Mouse (Mus musculus) intestine, embryonic 16.5 days (tissue): ENCODE measurements around the gene Hmbs. TPM values are rescaled to one million over a fixed set of nuclear protein-coding genes. Genes with fewer than 3 reads are reported as not detected.
"Not testable (repeated sequence)": the region's sequence is repeated elsewhere in the genome, so short reads cannot be mapped to it uniquely, and the experiment has no call there.

ENCODE experiments used
- ATAC-seq: fragments of 200-750 bp; cut with Nextera tagmentation; 2 replicates; pipeline ENCODE4 v1.8.0; 2017; ENCODE audit warnings: moderate TSS enrichment, moderate library complexity
- H3K27ac ChIP-seq: fragments of 300-500 bp; sonication (generic); 2 replicates; pipeline ENCODE4 v1.5.1; 2014; ENCODE audit warnings: mild to moderate bottlenecking, low read length
- H3K27me3 ChIP-seq: fragments of 300-500 bp; sonication (generic); replicated peaks from 2 replicates; pipeline ENCODE4 v1.6.1; 2014; ENCODE audit warnings: low read length, control low read depth, mixed read lengths; ENCODE audit not compliant: control insufficient read depth, insufficient read depth
- H3K36me3 ChIP-seq: fragments of 300-500 bp; sonication (generic); 2 replicates; pipeline ENCODE4 v1.6.1; 2014; ENCODE audit warnings: low read length, control low read depth; ENCODE audit not compliant: control insufficient read depth, insufficient read depth
- H3K4me1 ChIP-seq: fragments of 300-500 bp; sonication (generic); 2 replicates; pipeline ENCODE4 v1.6.1; 2014; ENCODE audit warnings: low read length, control low read depth, mixed read lengths; ENCODE audit not compliant: control insufficient read depth, insufficient read depth
- H3K4me2 ChIP-seq: fragments of 300-500 bp; sonication (generic); 2 replicates; pipeline ENCODE4 v1.6.1; 2014; ENCODE audit warnings: low read depth, low read length, control low read depth
- H3K4me3 ChIP-seq: fragments of 300-500 bp; sonication (generic); 2 replicates; pipeline ENCODE4 v1.5.1; 2014; ENCODE audit warnings: mild to moderate bottlenecking, low read length
- H3K9ac ChIP-seq: fragments of 300-500 bp; sonication (generic); 2 replicates; pipeline ENCODE4 v1.6.1; 2014; ENCODE audit warnings: low read depth, low read length
- H3K9me3 ChIP-seq: fragments of 300-500 bp; sonication (generic); 2 replicates; pipeline ENCODE4 v1.6.1; 2016; ENCODE audit warnings: low read length, control low read depth; ENCODE audit not compliant: control insufficient read depth
- WGBS: fragments of 180-500 bp; shearing (Covaris S2); extraction: QIAGEN DNeasy Blood & Tissue Kit; methylation state at CpG from one replicate; pipeline ENCODE4 v1.1.7; 2014; 5-methylcytosine and 5-hydroxymethylcytosine counted together
- polyA plus RNA-seq: library from polyadenylated mRNA; unstranded; fragments of >200 nt; fragmentation: Nextera tagmentation; extraction: Ambion mirVana; gene quantifications from 2 replicates; pipeline ENCODE4 v1.2.1, GENCODE M21; 2015

Hmbs gene
- polyA plus RNA-seq: 134 and 155 TPM in 2 replicates

- H3K27me3 ChIP-seq: no peaks in the 10 kb centered on the region
- peak within 1 kb of the TSS; percentile 84 for H3K4me3 ChIP-seq
- no peaks in the 10 kb centered on the region for H3K9me3 ChIP-seq
- WGBS: under 1% methylated on average over 39 of the region's 39 CpGs
- peak within 1 kb of the TSS; percentile 62 for H3K4me2 ChIP-seq
- peak within 1 kb of the TSS; percentile 87 for H3K9ac ChIP-seq
- H3K4me1 ChIP-seq: peaks cover 10% of the 10 kb centered on the region
- ATAC-seq: peak; percentile 98
- H3K27ac ChIP-seq: peak within 1 kb of the TSS; percentile 99
- peaks cover 14% of the 10 kb centered on the region for H3K36me3 ChIP-seq
These were observed at the start of gene Hmbs for GRCm38 (mm10) chr9:44343781-44344421. Gene Hmbs, minus strand, starts transcription at chr9:44344228.

GRCm38 (mm10) chr9:44391466-44391865 is 47.4 kb upstream of the Hmbs start:
- Histone ChIP-seq H3K27ac (no peak overlapping the region), H3K9me3 (no peaks in the 10 kb centered on the region), H3K27me3 (no peaks in the 10 kb centered on the region), H3K4me1 (0 out of 2 replicates have a peak, but pooled peaks cover 3% of the 10 kb centered on the region), H3K4me3 (no peak overlapping the region), H3K36me3 (peaks cover 23% of the 10 kb centered on the region), H3K9ac (no peak overlapping the region), H3K4me2 (no peak overlapping the region)
- peak; percentile 27 for ATAC-seq
- 43% methylated on average over 4 of the region's 4 CpGs for WGBS

DNA sequence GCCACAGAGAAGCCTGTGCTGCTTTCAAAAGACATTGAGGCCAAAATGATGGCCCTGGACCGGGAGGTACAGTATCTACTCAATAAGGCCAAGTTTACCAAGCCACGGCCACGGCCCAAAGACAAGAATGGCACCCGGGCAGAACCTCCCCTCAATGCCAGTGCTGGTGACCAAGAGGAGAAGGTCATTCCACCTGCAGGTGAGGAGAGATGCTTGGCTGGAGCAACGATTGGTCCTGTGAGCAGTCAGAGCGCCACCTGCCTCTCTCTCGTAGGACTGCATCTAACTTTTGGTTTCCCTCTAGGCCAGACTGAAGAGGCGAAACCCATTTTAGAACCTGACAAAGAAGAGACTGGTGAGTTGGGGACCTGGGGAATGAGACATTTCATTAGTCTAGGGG is 45.2 kb upstream of the Hmbs start:
- Histone ChIP-seq H3K4me3 (no peak overlapping the region), H3K27ac (no peak overlapping the region), H3K4me2 (no peak overlapping the region), H3K36me3 (peaks cover 30% of the 10 kb centered on the region), H3K27me3 (no peaks in the 10 kb centered on the region), H3K9ac (no peak overlapping the region), H3K4me1 (no peaks in the 10 kb centered on the region), H3K9me3 (no peaks in the 10 kb centered on the region)
- WGBS: 54% methylated on average over 8 of the region's 8 CpGs
- no peak for ATAC-seq

DNA sequence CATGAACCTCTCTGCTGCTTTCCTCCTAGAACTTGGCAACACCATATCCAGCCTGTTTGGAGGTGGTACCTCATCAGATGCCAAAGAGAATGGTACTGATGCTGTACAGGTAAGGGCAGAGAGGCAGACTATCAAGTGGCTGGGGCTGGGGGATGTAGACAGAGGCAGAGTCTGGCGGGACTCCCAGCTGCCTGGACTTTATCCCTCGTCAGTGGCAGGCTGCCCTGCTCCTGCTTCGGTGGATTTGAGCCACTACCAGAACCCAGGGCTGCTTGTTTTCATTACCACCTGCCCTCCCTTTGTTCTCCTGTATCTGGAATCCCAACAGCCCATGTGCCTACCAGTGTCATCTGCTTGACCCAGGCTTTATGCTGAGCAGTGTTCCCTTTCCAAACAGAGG is 43.2 kb upstream of the Hmbs start:
- Histone ChIP-seq H3K27me3 (no peaks in the 10 kb centered on the region), H3K27ac (no peak overlapping the region), H3K4me3 (no peak overlapping the region), H3K9ac (no peak overlapping the region), H3K36me3 (peaks cover 36% of the 10 kb centered on the region), H3K4me2 (no peak overlapping the region), H3K4me1 (no peaks in the 10 kb centered on the region), H3K9me3 (no peaks in the 10 kb centered on the region)
- WGBS: 74% methylated on average over 3 of the region's 3 CpGs
- no peak for ATAC-seq

- Histone ChIP-seq H3K4me3 (no peak overlapping the region), H3K36me3 (peaks cover 32% of the 10 kb centered on the region), H3K4me1 (peaks cover 10% of the 10 kb centered on the region), H3K4me2 (no peak overlapping the region), H3K9me3 (no peaks in the 10 kb centered on the region), H3K27ac (no peak overlapping the region), H3K9ac (no peak overlapping the region), H3K27me3 (no peaks in the 10 kb centered on the region)
- no peak for ATAC-seq
- 91% methylated on average over 13 of the region's 13 CpGs for WGBS
These were observed 40.6 kb upstream of the Hmbs start for GRCm38 (mm10) chr9:44384596-44384995.

- peak overlapping the region; percentile 84 for H3K27ac ChIP-seq
- 5% methylated on average over 15 of the region's 15 CpGs for WGBS
- H3K9me3 ChIP-seq: no peaks in the 10 kb centered on the region
- H3K9ac ChIP-seq: peak overlapping the region; percentile 92
- peaks cover 12% of the 10 kb centered on the region for H3K4me1 ChIP-seq
- ATAC-seq: peak; percentile 33
- peak overlapping the region; percentile 88 for H3K4me2 ChIP-seq
- H3K4me3 ChIP-seq: peak overlapping the region; percentile 93
- 0 out of 2 replicates have a peak, but pooled peaks cover 16% of the 10 kb centered on the region for H3K36me3 ChIP-seq
- no peaks in the 10 kb centered on the region for H3K27me3 ChIP-seq
These were observed 35.8 kb upstream of the Hmbs start for GRCm38 (mm10) chr9:44379862-44380261.

- H3K4me3 ChIP-seq: peak within 1 kb of the TSS; percentile 93
- H3K4me1 ChIP-seq: peaks cover 12% of the 10 kb centered on the region
- peak within 1 kb of the TSS; percentile 91 for H3K27ac ChIP-seq
- no peaks in the 10 kb centered on the region for H3K9me3 ChIP-seq
- 0 out of 2 replicates have a peak, but pooled peaks cover 11% of the 10 kb centered on the region for H3K36me3 ChIP-seq
- ATAC-seq: peak; percentile 96
- WGBS: under 1% methylated on average over 83 of the region's 83 CpGs
- H3K27me3 ChIP-seq: no peaks in the 10 kb centered on the region
- H3K4me2 ChIP-seq: peak within 1 kb of the TSS; percentile 88
- peak within 1 kb of the TSS; percentile 92 for H3K9ac ChIP-seq
These were observed 35.2 kb upstream of the Hmbs start, which contains the start of gene Hyou1 for GRCm38 (mm10) chr9:44379054-44379834. Gene Hyou1, plus strand, starts transcription at chr9:44379490.

GRCm38 (mm10) chr9:44378153-44378730 is 34.2 kb upstream of the Hmbs start:
- Histone ChIP-seq H3K4me3 (peak overlapping the region; percentile 93), H3K9ac (peak overlapping the region; percentile 85), H3K4me1 (peaks cover 12% of the 10 kb centered on the region), H3K9me3 (no peaks in the 10 kb centered on the region), H3K27me3 (no peaks in the 10 kb centered on the region), H3K4me2 (peak overlapping the region; percentile 68), H3K27ac (peak overlapping the region; percentile 91), H3K36me3 (0 out of 2 replicates have a peak, but pooled peaks cover 5% of the 10 kb centered on the region)
- WGBS: 84% methylated on average over 5 of the region's 5 CpGs
- no peak for ATAC-seq

DNA sequence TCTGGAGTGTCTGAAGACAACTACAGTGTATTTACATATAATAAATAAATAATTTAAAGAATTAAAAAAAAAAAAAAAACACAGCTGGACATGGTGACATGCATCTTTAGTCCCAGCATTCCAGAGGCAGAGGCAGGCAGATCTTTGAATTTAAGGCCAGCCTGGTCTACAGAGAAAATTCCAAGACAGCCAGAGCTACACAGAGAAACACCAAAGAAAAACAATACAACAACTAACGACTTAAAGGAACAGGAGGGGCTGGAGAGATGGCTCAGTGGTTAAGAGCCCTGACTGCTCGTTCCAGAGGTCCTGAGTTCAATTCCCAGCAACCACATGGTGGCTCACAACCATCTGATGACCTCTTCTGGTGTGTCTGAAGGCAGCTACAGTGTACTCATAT is 33.3 kb upstream of the Hmbs start:
- H3K4me2 ChIP-seq, H3K36me3 ChIP-seq, H3K9ac ChIP-seq, H3K27me3 ChIP-seq, H3K4me3 ChIP-seq, ATAC-seq, H3K27ac ChIP-seq, H3K9me3 ChIP-seq: not testable (repeated sequence)
- H3K4me1 ChIP-seq: peaks cover 12% of the 10 kb centered on the region
- 73% methylated on average over 2 of the region's 2 CpGs for WGBS
